Mouse (Mus musculus) R1 (cell line): ENCODE results near the gene Fam219a.

Experiments used
- DNase-seq: peaks from one replicate; pipeline ENCODE4 v3.0.0-alpha.2; 2018; ENCODE audit warnings: low read depth, low spot score

Gene Fam219a

DNA sequence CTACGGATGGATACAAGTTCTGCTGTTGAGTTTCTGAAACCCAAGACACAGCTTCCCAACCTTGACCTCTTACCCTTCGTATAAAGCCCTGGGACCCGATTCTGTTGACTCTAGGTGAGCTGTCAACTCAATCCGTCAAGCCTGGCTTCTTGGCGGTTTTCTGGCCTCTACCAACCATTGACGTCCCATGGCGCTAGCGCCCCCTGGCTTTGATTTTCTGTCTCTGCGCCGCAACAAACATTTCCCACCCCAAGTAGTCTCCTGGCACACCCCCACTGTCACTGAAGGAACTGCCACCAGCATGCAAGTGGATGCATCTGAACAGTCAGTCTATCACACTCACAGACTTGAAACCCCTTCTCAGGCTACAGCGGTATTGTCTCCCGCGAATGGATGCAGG lies 63.2 kb downstream of the Fam219a start:
- peak; percentile 89 for DNase-seq

DNA sequence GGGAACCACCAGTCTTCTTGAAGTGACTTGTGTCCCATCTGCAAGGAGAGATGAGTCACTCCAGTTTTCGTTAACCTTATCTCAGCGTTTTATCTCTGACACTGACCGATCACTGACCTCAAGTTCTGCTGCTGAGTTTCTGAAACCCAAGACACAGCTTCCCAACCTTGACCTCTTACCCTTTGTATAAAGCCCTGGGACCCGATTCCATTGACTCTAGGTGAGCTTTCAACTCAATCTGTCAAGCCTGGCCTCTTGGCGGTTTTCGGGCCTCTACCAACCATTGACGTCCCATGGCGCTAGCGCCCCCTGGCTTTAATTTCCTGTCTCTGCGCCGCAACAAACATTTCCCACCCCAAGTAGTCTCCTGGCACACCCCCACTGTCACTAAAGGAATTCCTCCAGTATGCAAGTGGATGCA lies 64.2 kb downstream of the Fam219a start:
- peak; percentile 86 for DNase-seq

GRCm38 (mm10) chr4:41504325-41504724 lies 65.0 kb downstream of the Fam219a start:
- DNase-seq: peak; percentile 67

DNA sequence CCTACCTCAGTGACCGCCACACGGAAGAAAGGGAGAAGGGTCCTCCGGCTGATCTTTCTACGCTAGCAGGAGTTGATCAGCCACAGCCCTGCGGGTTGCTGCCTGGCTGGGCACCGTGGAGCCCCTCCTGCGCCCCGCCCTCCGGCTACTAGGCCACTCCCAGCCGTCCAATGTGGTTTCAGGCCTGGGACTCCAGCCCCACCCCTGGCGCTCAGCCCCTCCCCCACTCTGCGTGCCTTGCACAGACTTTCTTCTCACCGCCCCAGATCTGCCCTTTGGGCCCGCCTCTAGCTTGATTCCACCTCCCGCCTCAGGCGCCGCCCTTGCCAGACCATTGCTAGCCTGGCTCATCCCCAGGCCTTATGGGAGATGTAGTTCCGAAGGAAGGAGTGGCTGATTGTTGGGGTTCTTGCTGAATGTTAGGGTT lies 66.3 kb downstream of the Fam219a start, which contains the start of gene AI464131:
Gene AI464131, minus strand, starts transcription at position 91 of the 427 bp plus-strand sequence.
- peak; percentile 98 for DNase-seq

GRCm38 (mm10) chr4:41502171-41502940 lies 67.0 kb downstream of the Fam219a start:
- peak; percentile 84 for DNase-seq

GRCm38 (mm10) chr4:41500787-41501186 lies 68.6 kb downstream of the Fam219a start:
- no peak for DNase-seq

DNA sequence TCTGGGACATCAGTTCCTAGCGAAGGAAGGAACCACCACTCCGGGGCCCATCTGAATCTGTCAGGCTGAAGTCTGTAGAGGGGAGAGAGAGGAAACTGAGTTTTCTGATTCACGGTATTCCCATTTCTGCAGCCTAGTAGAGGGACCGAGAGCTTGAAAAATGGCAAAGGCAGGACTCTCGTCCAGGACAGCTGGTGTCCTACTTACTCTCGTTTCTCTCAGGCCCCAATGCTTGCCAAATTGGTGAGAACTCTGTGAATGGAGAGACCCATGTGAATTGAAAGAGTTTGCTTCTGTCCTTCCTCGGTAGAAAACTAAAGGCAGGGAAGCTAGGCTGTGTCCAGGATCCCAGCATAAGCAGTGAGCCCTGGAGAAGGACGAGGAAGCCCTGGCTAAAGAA lies 69.7 kb downstream of the Fam219a start:
- no peak for DNase-seq

DNA sequence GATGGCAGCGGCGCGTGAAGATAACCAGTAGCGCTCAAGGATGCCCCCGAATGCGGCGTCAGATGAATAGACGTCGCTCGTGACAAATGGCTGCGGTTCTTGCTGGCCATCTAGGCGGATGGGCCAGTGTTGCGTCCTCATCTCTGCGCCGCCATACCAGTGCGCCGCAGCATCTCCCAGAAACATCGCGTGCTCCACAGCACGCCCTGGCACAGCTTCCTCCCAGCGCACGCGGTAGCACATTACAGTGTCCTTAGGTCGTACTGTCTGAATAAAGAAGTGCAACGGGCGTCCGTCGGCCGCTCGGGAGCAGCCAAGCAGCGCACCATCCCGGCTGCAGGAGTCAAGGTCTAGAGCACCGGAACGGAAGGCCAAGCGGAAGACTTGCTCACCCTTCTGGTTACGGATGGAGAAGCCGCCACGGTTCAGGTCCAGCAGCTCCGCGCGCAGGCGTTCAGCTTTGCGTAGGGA lies 70.4 kb downstream of the Fam219a start:
- DNase-seq: peak; percentile 56

GRCm38 (mm10) chr4:41497995-41498845 lies 71.1 kb downstream of the Fam219a start:
- DNase-seq: no peak

DNA sequence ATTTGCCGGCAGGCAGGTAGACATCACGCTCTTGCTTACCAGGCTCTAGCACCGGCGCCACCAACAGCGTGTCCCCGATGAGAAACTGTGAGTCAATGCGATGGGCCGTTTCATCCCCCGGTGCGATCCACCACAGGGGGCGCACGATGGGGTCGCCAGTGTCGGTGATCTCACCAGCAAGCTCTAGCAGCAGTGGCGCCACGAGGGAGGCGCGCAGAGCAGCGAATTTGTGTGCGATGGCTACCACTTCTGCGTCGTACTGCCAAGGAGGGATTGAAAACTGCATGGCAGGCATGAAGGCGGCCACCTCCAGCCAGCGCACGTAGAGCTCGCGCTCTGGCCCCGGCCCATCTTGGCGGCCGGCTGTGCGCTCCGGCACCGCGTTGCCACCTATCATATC lies 71.8 kb downstream of the Fam219a start:
- DNase-seq: peak; percentile 44

DNA sequence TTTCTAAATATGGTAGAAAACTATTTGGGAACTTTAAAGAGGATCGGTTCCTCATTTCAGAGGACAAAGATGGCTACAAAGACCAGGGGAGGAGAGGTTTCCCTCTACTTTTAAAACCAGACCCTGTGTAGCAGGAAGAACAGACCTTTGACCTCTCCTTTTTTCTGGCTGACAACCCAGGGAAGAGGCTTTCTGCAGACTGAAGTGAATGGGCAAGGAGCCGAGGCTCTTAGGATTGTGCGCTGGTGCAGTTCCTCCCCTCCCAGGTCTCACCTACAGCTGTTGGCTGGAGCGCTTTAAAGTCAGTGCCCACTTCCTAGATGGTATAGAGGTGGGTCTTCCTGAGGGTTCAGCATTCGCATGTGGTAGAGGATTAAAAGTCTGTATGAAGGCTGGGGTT lies 72.3 kb downstream of the Fam219a start:
- no peak for DNase-seq

DNA sequence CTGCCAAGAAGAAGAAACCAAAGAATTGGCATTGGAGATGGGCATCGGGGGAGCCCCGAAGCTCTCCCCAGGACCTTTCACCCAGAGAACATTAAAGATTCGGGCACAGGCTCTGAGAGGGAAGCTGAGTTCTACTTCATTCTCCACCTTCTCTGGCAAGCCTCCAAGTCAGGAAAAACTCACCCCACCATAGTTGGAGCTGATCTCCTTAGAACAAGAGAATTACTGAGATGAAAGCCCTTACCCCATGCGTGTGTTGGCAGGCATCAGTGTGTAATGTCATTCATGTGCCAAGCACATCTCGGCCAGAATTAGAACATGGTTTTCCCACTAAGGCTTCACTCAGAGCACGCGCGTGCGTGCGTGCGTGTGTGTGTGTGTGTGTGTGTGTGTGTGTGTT lies 73.5 kb downstream of the Fam219a start:
- DNase-seq: no peak

- DNase-seq: no peak
These were observed 74.3 kb downstream of the Fam219a start for GRCm38 (mm10) chr4:41495076-41495475.

- DNase-seq: no peak
These were observed 75.0 kb downstream of the Fam219a start for GRCm38 (mm10) chr4:41494378-41494777.

DNA sequence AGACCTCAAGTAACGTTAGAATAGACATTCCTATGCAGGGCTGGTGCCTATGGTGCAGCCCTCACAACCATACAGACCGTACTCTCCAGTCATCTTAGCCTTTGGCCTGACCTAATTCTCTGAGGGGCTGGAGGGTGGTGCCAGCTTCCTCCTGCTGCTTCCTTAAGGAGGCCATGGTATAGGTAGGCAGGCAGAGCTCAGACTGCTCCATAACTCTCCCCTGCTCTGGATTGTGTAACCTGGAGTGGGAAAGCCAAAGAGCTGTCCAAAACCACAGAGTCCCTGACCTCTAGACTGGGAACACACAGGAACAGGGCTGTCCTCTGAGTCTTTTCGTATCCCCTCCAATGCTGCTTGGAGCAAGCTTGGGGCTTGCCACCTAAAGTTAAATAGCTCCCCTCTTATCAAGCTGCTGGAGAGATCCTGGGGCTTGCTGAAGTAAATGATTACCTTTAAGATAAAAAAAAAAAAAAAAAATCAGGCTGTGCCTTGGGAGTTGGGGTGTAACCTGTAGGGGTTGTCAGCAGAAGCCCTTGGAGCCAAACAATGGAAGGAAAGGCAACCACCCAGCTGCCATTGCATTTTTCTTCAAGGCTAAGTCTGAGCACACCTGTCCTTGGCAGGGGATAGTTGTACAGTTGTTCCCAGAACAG lies 75.7 kb downstream of the Fam219a start:
- DNase-seq: no peak

DNA sequence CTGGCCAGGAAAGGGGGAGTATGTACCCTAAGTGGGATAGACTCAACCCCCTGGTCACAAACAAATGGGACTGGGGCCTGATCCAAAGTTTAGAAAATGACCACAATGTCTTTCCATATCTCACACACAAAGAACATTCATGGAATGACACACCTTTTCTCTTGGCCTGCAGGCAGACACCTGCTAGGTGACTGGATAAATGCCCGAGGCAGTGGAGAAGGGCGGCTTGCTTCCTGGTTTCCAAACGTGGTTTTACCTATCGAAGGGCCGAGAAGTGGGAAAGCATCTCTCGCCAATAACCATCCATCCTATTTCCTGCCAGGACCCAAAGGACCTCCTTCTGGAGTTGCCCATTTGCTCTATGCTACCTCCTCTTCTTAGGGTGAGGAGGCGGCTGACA lies 76.4 kb downstream of the Fam219a start:
- no peak for DNase-seq

DNA sequence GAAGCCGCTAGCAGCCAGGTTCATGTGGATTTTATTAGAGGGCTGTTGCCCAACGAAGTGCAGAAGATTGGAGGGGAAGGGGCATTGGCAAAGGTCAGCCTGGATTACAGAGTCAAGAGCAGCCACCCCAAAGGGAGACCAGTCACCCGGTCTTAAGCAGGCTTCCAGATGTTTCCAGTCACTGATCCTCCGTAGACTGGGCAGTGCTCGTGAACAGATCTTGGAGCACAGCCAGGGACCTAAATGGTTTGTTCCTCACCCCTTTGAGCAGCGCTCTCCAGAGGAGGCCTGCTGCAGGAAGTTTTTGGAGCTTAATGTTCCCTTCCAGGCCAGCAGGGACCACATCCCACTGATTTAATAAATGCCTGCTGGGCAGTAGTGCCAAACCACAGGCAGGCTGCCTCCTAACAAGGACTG lies 87.7 kb downstream of the Fam219a start:
- DNase-seq: no peak

DNA sequence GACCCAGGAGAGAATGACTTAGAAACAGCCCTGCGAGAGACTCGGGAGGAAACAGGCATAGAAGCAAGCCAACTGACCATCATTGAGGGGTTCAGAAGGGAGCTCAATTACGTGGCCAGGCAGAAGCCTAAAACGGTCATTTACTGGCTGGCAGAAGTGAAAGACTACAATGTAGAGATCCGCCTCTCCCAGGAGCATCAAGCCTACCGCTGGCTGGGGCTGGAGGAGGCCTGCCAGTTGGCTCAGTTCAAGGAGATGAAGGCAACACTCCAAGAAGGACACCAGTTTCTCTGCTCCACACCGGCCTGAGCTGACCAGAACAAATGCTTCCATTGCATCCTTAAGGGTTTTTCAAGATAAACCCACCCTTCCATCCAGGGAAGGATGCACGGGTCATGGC lies 89.1 kb downstream of the Fam219a start:
- DNase-seq: no peak

GRCm38 (mm10) chr4:41479456-41479804 lies 89.9 kb downstream of the Fam219a start:
- DNase-seq: no peak

GRCm38 (mm10) chr4:41478751-41479455 lies 90.4 kb downstream of the Fam219a start:
- DNase-seq: no peak

DNA sequence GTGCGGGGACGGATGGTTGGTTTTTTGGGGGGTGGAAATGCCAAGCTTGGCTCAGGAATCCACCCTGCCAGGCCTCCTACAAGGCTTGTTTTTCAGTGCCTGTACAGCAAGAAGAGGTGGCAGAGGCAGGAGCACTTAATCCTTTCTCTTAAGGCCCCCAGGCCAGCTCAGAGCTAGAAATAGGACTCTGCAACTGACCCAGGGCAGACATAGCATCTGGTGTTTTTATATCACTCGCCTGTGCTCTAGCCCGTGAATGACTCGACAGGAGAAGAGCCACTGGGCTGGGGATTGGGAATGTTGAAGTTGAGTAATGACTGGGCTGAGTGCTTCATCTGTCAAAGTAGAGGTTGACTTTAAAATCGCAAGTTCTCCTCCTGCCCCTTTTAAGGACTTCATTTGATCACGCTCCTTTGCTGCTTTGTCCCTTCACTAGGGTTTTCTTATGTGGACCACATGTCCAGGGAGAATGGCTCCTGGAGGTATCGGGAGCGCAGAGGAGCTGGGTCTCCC lies 91.6 kb downstream of the Fam219a start:
- no peak for DNase-seq
